Mouse (Mus musculus) heart, adult 11 months (tissue): Measurements from ENCODE around the gene Gm20388.
A peak's percentile ranks its signal among the peaks of the same experiment; 100 is the strongest.
"Not testable (repeated sequence)": the region's sequence is repeated elsewhere in the genome, so short reads cannot be mapped to it uniquely, and the experiment has no call there.

ENCODE experiments used
- DNase-seq: peaks from one replicate; pipeline ENCODE4 v3.0.0; 2022

Gm20388 gene

GRCm38 (mm10) chr8:123257593-123257992, 3347.0 kb downstream of the Gm20388 start:
- not testable (repeated sequence) for DNase-seq

- DNase-seq: no peak
These were observed 3357.4 kb downstream of the Gm20388 start for GRCm38 (mm10) chr8:123267926-123268656.

- no peak for DNase-seq
These were observed 3360.5 kb downstream of the Gm20388 start for GRCm38 (mm10) chr8:123271147-123271546.

- no peak for DNase-seq
These were observed 3361.3 kb downstream of the Gm20388 start for GRCm38 (mm10) chr8:123271901-123272300.

GRCm38 (mm10) chr8:123274447-123274846, 3363.8 kb downstream of the Gm20388 start:
- no peak for DNase-seq

GRCm38 (mm10) chr8:123275096-123275495, 3364.5 kb downstream of the Gm20388 start:
- no peak for DNase-seq

- no peak for DNase-seq
These were observed 3367.8 kb downstream of the Gm20388 start for GRCm38 (mm10) chr8:123278445-123278844.

GRCm38 (mm10) chr8:123279828-123280227, 3369.2 kb downstream of the Gm20388 start:
- DNase-seq: no peak

GRCm38 (mm10) chr8:123280302-123281094, 3369.9 kb downstream of the Gm20388 start:
- no peak for DNase-seq

GRCm38 (mm10) chr8:123282994-123283393, 3372.4 kb downstream of the Gm20388 start:
- not testable (repeated sequence) for DNase-seq

GRCm38 (mm10) chr8:123283991-123284390, 3373.3 kb downstream of the Gm20388 start:
- no peak for DNase-seq

- no peak for DNase-seq
These were observed 3373.9 kb downstream of the Gm20388 start for GRCm38 (mm10) chr8:123284493-123284892.

- no peak for DNase-seq
These were observed 3376.7 kb downstream of the Gm20388 start for GRCm38 (mm10) chr8:123287362-123287761.

GRCm38 (mm10) chr8:123290166-123290565, 3379.5 kb downstream of the Gm20388 start:
- DNase-seq: no peak

GRCm38 (mm10) chr8:123290679-123291078, 3380.0 kb downstream of the Gm20388 start:
- DNase-seq: peak; percentile 92

- peak; percentile 98 for DNase-seq
These were observed 3381.1 kb downstream of the Gm20388 start for GRCm38 (mm10) chr8:123291716-123292115.

GRCm38 (mm10) chr8:123292281-123292680, 3381.6 kb downstream of the Gm20388 start:
- DNase-seq: no peak

GRCm38 (mm10) chr8:123292785-123293184, 3382.1 kb downstream of the Gm20388 start:
- no peak for DNase-seq

GRCm38 (mm10) chr8:123298301-123298700, 3387.7 kb downstream of the Gm20388 start:
- no peak for DNase-seq

- no peak for DNase-seq
These were observed 3398.1 kb downstream of the Gm20388 start for GRCm38 (mm10) chr8:123308738-123309137.

GRCm38 (mm10) chr8:123317781-123318466, 3407.3 kb downstream of the Gm20388 start:
- no peak for DNase-seq

- peak; percentile 99 for DNase-seq
These were observed 3407.8 kb downstream of the Gm20388 start, which contains the start of gene Fanca for GRCm38 (mm10) chr8:123318467-123318911. Fanca (minus strand) TSS chr8:123318576.

- DNase-seq: no peak
These were observed 3409.0 kb downstream of the Gm20388 start for GRCm38 (mm10) chr8:123319522-123320164.
